Mouse (Mus musculus) MEL (cell line): ENCODE measurements around the gene Ryr2.

Experiments
- CHD1 ChIP-seq: IDR thresholded peaks from 2 replicates; pipeline ENCODE4 v1.6.1; 2012; ENCODE audit warnings: low read depth, mild to moderate bottlenecking, inconsistent platforms, low read length, improper control_type of control experiment
- CTCF ChIP-seq, 3 experiments: IDR thresholded peaks in 2 of 3; conservative IDR thresholded peaks in 1 of 3; 2 replicates each; pipeline ENCODE4 v1.5.1; 2011 to 2012; ENCODE audit warnings: low read length in 3 of 3, low read depth in 2 of 3, mild to moderate bottlenecking in 2 of 3, improper control_type of control experiment in 1 of 3, inconsistent platforms in 1 of 3, mixed read lengths in 1 of 3, moderate library complexity in 1 of 3; ENCODE audit not compliant: control insufficient read depth in 1 of 3, insufficient read depth in 1 of 3, poor library complexity in 1 of 3, severe bottlenecking in 1 of 3
- EP300 ChIP-seq, 2 experiments: IDR thresholded peaks; 2 replicates each; pipeline ENCODE4 v1.6.1; 2011; ENCODE audit warnings: improper control_type of control experiment in 2 of 2, low read length in 2 of 2, low read depth in 1 of 2, mild to moderate bottlenecking in 1 of 2
- JUND ChIP-seq: IDR thresholded peaks from 2 replicates; pipeline ENCODE4 v1.6.1; 2011; ENCODE audit warnings: low read depth, mild to moderate bottlenecking, improper control_type of control experiment, low read length
- MAX ChIP-seq: IDR thresholded peaks from 2 replicates; pipeline ENCODE4 v1.6.1; 2011; ENCODE audit warnings: low read length, improper control_type of control experiment
- MYC ChIP-seq: IDR thresholded peaks from 2 replicates; pipeline ENCODE4 v1.6.1; 2011; ENCODE audit warnings: low read depth, mild to moderate bottlenecking, low read length, improper control_type of control experiment, moderate library complexity
- POLR2A ChIP-seq, 2 experiments: IDR thresholded peaks; 2 replicates each; pipeline ENCODE4 v1.6.1; 2011 to 2012; ENCODE audit warnings: low read length in 2 of 2, mild to moderate bottlenecking in 2 of 2, control low read depth in 1 of 2, improper control_type of control experiment in 1 of 2, low read depth in 1 of 2, moderate library complexity in 1 of 2; ENCODE audit not compliant: control insufficient read depth in 1 of 2, insufficient read depth in 1 of 2, poor library complexity in 1 of 2
- SMC3 ChIP-seq: IDR thresholded peaks from 2 replicates; pipeline ENCODE4 v1.6.1; 2011; ENCODE audit warnings: low read depth, low read length, improper control_type of control experiment
- TAL1 ChIP-seq: IDR thresholded peaks from 2 replicates; pipeline ENCODE4 v1.6.1; 2012; ENCODE audit warnings: mild to moderate bottlenecking, inconsistent platforms, low read length, moderate library complexity, mixed read lengths
- TCF12 ChIP-seq: IDR thresholded peaks from 2 replicates; pipeline ENCODE4 v1.6.1; 2014; ENCODE audit warnings: low read depth, mild to moderate bottlenecking, inconsistent platforms, low read length, improper control_type of control experiment, moderate library complexity
- ZNF384 ChIP-seq: IDR thresholded peaks from 2 replicates; pipeline ENCODE4 v1.6.1; 2012; ENCODE audit warnings: low read depth, mild to moderate bottlenecking, inconsistent platforms, low read length, improper control_type of control experiment

GRCm38 (mm10) chr13:12106662-12107632 lies at the start of gene Ryr2:
- no peak for TF ChIP-seq CTCF (IDR thresholded peaks at IDR 0.05 in 2 of 3, conservative IDR thresholded peaks at IDR 0.05 in 1 of 3; ENCODE audit: control insufficient read depth in 1 of 3, insufficient read depth in 1 of 3, low read depth in 2 of 3, low read length in 3 of 3, poor library complexity in 1 of 3, severe bottlenecking in 1 of 3)
- no peak for TF ChIP-seq TCF12
- TF ChIP-seq MAX, result no peak
- no peak for TF ChIP-seq MYC
- TF ChIP-seq TAL1, result no peak
- TF ChIP-seq EP300 (IDR thresholded peaks at IDR 0.05; ENCODE audit: low read depth in 1 of 2, low read length in 2 of 2), result no peak
- no peak for TF ChIP-seq SMC3
- no peak for TF ChIP-seq POLR2A (IDR thresholded peaks at IDR 0.05; ENCODE audit: control insufficient read depth in 1 of 2, insufficient read depth in 1 of 2, low read depth in 1 of 2, low read length in 2 of 2, poor library complexity in 1 of 2)
- no peak for TF ChIP-seq CHD1
- no peak for TF ChIP-seq ZNF384
- TF ChIP-seq JUND, result no peak
